Mouse (Mus musculus): ENCODE data around the gene Gm4788. TPM values are rescaled to one million over a fixed set of nuclear protein-coding genes. Genes with fewer than 3 reads are reported as not detected.
"Not testable (repeated sequence)": the region's sequence is repeated elsewhere in the genome, so short reads cannot be mapped to it uniquely, and the experiment has no call there.

Gene Gm4788
- not detected in 2 replicates for polyA plus RNA-seq (2015; fragmentation: Nextera tagmentation; extraction: Ambion mirVana)

DNA sequence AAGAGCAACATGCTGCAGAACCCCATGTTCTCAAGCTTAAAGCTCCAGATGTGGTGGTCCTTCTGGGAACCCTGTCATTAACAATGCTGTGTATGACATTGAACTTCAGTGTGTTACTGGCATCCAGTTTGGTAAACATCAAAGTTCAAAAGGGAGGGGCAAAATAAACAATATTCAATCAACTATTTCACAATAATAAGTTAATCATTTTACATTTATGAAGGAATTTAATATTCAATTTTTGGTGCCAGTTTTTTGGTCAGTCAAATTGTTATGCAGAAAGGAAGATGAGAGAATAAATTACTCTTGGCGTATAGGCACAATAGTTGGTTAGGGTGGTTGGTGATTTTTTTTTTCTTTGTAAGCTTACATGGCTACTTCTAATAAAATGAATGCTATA is at the start of gene Gm4788:
Gm4788 (minus strand) TSS at position 101 of the 400 bp plus-strand sequence.
- Histone ChIP-seq H3K36me3 (no peaks in the 10 kb centered on the region), H3K9me3 (peaks cover 4% of the 10 kb centered on the region; the same call in 1 of the 2 replicates), H3K4me1 (no peaks in the 10 kb centered on the region), H3K27me3 (no peaks in the 10 kb centered on the region), H3K4me3 (no peak within 1 kb of the TSS), H3K9ac (no peak within 1 kb of the TSS), H3K27ac (no peak within 1 kb of the TSS), H3K4me2 (replicated peaks) (no peak within 1 kb of the TSS)
- 88% methylated on average over 1 of the region's 1 CpGs for WGBS
- ATAC-seq (ENCODE audit: low FRiP score, low read depth), result no peak

DNA sequence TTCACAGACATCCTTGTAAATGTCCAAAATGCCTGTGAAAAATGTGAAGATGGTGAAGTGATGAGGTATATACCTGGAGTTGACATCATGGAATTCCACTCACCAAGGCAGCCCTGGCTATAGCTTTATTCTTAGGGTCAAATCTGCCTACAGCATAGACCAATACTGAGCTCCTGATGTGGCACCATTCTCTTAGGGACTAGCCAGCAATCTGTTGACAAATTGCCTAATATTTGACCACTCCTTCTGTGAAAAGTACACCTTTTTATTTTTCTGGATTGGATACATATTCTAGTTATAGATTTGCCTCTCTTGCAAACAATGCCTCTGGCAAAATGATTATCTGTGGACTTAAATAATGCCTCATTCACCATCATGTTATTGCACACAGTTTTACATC is 27.6 kb upstream of the Gm4788 start:
- H3K4me1 ChIP-seq, result no peaks in the 10 kb centered on the region
- no peak overlapping the region for H3K4me3 ChIP-seq
- no peaks in the 10 kb centered on the region for H3K9me3 ChIP-seq
- no peak for ATAC-seq (ENCODE audit: low FRiP score, low read depth)
- H3K9ac ChIP-seq, result no peak overlapping the region
- H3K27ac ChIP-seq, result no peak overlapping the region
- no peak overlapping the region for H3K4me2 ChIP-seq (replicated peaks)
- H3K36me3 ChIP-seq, result no peaks in the 10 kb centered on the region
- H3K27me3 ChIP-seq, result no peaks in the 10 kb centered on the region

- H3K4me2 ChIP-seq (replicated peaks); H3K9me3 ChIP-seq; H3K36me3 ChIP-seq; H3K4me3 ChIP-seq; H3K27me3 ChIP-seq; ATAC-seq (ENCODE audit: low FRiP score, low read depth); H3K4me1 ChIP-seq; H3K27ac ChIP-seq; H3K9ac ChIP-seq: not testable (repeated sequence)
- 80% methylated on average over 3 of the region's 3 CpGs for WGBS
Observed at GRCm38 (mm10) chr1:139769913-139770312, 11.1 kb downstream of the Gm4788 start.

- WGBS, result 79% methylated on average over 11 of the region's 22 CpGs
- not testable (repeated sequence) for H3K4me3 ChIP-seq; ATAC-seq (ENCODE audit: low FRiP score, low read depth)
Observed at GRCm38 (mm10) chr1:139716681-139717080, 64.4 kb downstream of the Gm4788 start.

GRCm38 (mm10) chr1:139716249-139716648 is 64.8 kb downstream of the Gm4788 start:
- H3K4me1 ChIP-seq; H3K9me3 ChIP-seq; ATAC-seq (ENCODE audit: low FRiP score, low read depth); H3K27ac ChIP-seq; H3K4me2 ChIP-seq (replicated peaks); H3K36me3 ChIP-seq; H3K9ac ChIP-seq; H3K27me3 ChIP-seq; H3K4me3 ChIP-seq: not testable (repeated sequence)
- 89% methylated on average over 11 of the region's 16 CpGs for WGBS

More at GRCm38 (mm10) chr1:139716681-139717080, 64.4 kb downstream of the Gm4788 start:
- H3K36me3 ChIP-seq; H3K4me1 ChIP-seq; H3K4me2 ChIP-seq (replicated peaks); H3K9ac ChIP-seq; H3K27me3 ChIP-seq; H3K27ac ChIP-seq; H3K9me3 ChIP-seq: not testable (repeated sequence)

- WGBS, result 91% methylated on average over 18 of the region's 18 CpGs
- not testable (repeated sequence) for H3K36me3 ChIP-seq; H3K27ac ChIP-seq; H3K4me1 ChIP-seq; ATAC-seq (ENCODE audit: low FRiP score, low read depth); H3K9ac ChIP-seq; H3K4me3 ChIP-seq; H3K4me2 ChIP-seq (replicated peaks); H3K9me3 ChIP-seq; H3K27me3 ChIP-seq
Observed at GRCm38 (mm10) chr1:139649921-139650320, 131.1 kb downstream of the Gm4788 start.

Other genes with a start within 250 kb of the Gm4788 start
- gene Cfhr1, start 221.0 kb downstream of the Gm4788 start, polyA plus RNA-seq (2015; fragmentation: Nextera tagmentation; extraction: Ambion mirVana), result not detected in 2 replicates
- gene Cfhr2, start 77.5 kb upstream of the Gm4788 start, polyA plus RNA-seq (2015; fragmentation: Nextera tagmentation; extraction: Ambion mirVana), result not detected in 2 replicates

Data from limb, embryonic 13.5 days (tissue).